Mouse (Mus musculus) embryonic facial prominence, embryonic 12.5 days (tissue): ENCODE results near the gene Trim10. TPM values are rescaled to one million over a fixed set of nuclear protein-coding genes. Genes with fewer than 3 reads are reported as not detected.
"Not testable (repeated sequence)": the region's sequence is repeated elsewhere in the genome, so short reads cannot be mapped to it uniquely, and the experiment has no call there.

Experiments used
- ATAC-seq: fragments of 200-750 bp; cut with Nextera tagmentation; 2 replicates; pipeline ENCODE4 v1.8.0; 2017; ENCODE audit not compliant: insufficient number of reproducible peaks, insufficient read depth, low FRiP score, low TSS enrichment
- H3K27ac ChIP-seq: fragments of 300-500 bp; sonication (generic); 2 replicates; pipeline ENCODE4 v1.5.1; 2016; ENCODE audit warnings: mild to moderate bottlenecking
- H3K27me3 ChIP-seq: fragments of 300-500 bp; sonication (generic); 2 replicates; pipeline ENCODE4 v1.6.1; 2016; ENCODE audit warnings: mild to moderate bottlenecking, moderate library complexity
- H3K36me3 ChIP-seq: fragments of 300-500 bp; sonication (generic); 2 replicates; pipeline ENCODE4 v1.6.1; 2016; ENCODE audit warnings: mild to moderate bottlenecking
- H3K4me1 ChIP-seq: fragments of 300-500 bp; sonication (generic); 2 replicates; pipeline ENCODE4 v1.6.1; 2016
- H3K4me2 ChIP-seq: fragments of 300-500 bp; sonication (generic); replicated peaks from 2 replicates; pipeline ENCODE4 v1.6.1; 2016; ENCODE audit warnings: mild to moderate bottlenecking, moderate library complexity
- H3K4me3 ChIP-seq: fragments of 300-500 bp; sonication (generic); 2 replicates; pipeline ENCODE4 v1.5.1; 2016; ENCODE audit warnings: mild to moderate bottlenecking
- H3K9ac ChIP-seq: fragments of 300-500 bp; sonication (generic); 2 replicates; pipeline ENCODE4 v1.6.1; 2016; ENCODE audit warnings: mild to moderate bottlenecking, moderate library complexity
- H3K9me3 ChIP-seq: fragments of 300-500 bp; sonication (generic); 2 replicates; pipeline ENCODE4 v1.6.1; 2016; ENCODE audit warnings: mild to moderate bottlenecking, moderate library complexity
- WGBS: fragments of 180-500 bp; shearing (Covaris S2); methylation state at CpG from one replicate; pipeline ENCODE4 v1.1.7; 2016; 5-methylcytosine and 5-hydroxymethylcytosine counted together
- polyA plus RNA-seq: library from polyadenylated mRNA; unstranded; fragments of >200 nt; fragmentation: Nextera tagmentation; extraction: Ambion mirVana; gene quantifications from 2 replicates; pipeline ENCODE4 v1.2.1, GENCODE M21; 2016

Trim10 gene
- polyA plus RNA-seq, result 6.6 and 7.2 TPM in 2 replicates

DNA sequence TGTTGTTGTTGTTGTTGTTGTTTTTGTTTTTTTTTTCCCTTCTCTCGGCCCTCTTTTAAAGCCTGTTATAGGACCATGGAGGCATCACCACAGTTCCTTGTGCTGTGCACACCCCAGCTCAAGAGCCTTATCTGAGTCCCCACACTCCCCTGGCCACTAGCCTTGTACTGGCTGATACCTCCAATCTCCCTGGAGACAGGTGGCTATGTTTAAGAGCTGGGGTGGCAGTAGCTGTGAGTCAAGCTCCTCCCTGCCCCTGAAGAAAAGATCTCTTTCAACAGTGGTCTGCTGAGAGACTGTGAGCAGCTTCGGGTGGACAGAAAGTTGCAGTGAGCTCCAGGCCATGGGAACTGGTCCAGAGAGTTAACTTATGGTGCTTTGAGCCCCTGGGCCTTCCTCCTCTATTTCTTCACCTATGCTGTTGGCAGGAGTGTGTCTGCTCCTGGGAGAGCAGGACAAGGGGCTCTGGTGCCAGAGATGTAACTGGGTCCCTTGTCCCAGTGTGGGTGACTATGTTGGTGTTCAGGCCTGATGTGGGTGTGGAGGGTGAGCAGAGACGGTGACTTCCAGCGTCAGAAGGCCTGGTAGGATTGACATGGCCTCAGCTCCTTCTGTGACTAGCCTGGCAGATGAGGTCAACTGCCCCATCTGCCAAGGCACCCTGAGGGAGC lies at the start of gene Trim10:
Trim10 (plus strand) TSS at position 291 of the 671 bp plus-strand sequence.
- no peaks in the 10 kb centered on the region for H3K9me3 ChIP-seq
- H3K9ac ChIP-seq, result no peak within 1 kb of the TSS
- H3K4me1 ChIP-seq, result no peaks in the 10 kb centered on the region
- no peaks in the 10 kb centered on the region for H3K36me3 ChIP-seq
- H3K4me2 ChIP-seq, result no peak within 1 kb of the TSS
- ATAC-seq, result no peak
- H3K4me3 ChIP-seq, result no peak within 1 kb of the TSS
- H3K27ac ChIP-seq, result no peak within 1 kb of the TSS
- peaks cover 23% of the 10 kb centered on the region for H3K27me3 ChIP-seq
- whole genome bisulfite sequencing, result 74% methylated on average over 4 of the region's 4 CpGs

GRCm38 (mm10) chr17:36824005-36824404 lies 45.4 kb upstream of the Trim10 start:
- no peak overlapping the region for H3K4me2 ChIP-seq
- no peak overlapping the region for H3K27ac ChIP-seq
- H3K4me1 ChIP-seq, result no peaks in the 10 kb centered on the region
- ATAC-seq, result no peak
- no peak overlapping the region for H3K9ac ChIP-seq
- no peak overlapping the region for H3K4me3 ChIP-seq
- no peaks in the 10 kb centered on the region for H3K9me3 ChIP-seq
- no peaks in the 10 kb centered on the region for H3K36me3 ChIP-seq
- no peaks in the 10 kb centered on the region for H3K27me3 ChIP-seq

DNA sequence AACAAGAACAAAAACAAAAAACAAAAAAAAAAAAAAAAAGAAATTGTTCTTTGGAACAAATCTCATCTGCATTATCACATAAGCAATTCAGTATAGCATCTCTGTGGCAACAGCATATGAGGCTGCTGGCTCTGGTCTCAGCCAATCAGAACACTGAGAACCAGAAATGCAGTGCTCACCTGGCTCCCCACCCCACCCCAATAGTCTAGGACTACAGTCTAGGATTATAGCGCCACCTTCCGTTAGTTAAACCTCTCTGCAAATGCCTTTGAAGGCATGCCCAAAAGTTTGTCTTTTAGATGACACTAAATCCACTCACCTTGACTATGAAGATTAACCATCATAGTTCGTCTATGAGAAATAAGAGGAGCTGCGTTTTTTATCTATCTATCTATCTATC lies 43.8 kb upstream of the Trim10 start:
- Histone ChIP-seq H3K36me3 (no peaks in the 10 kb centered on the region), H3K9ac (no peak overlapping the region), H3K27me3 (no peaks in the 10 kb centered on the region), H3K4me2 (no peak overlapping the region), H3K9me3 (no peaks in the 10 kb centered on the region), H3K27ac (no peak overlapping the region), H3K4me3 (no peak overlapping the region), H3K4me1 (no peaks in the 10 kb centered on the region)
- no peak for ATAC-seq
- 24% methylated on average over 4 of the region's 4 CpGs for WGBS

DNA sequence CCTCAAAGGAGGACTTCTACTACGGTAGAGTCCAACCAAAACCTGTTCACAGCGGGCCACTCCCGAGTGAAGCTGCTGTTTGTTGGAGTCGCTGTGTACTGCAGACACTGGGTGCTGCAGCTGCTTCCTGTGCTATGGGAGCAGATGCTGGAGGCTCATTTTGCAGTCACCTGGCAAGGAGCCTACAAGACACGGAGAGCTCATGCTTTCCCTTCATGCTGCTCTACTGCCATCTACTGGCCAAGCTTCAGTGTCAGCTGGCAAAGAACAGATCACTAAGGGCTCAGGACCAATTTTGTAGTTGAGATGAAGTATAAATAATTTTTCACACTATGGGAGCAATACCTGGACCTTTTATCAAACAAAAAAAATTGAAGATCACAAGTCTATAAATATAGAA lies 43.4 kb upstream of the Trim10 start:
- not testable (repeated sequence) for H3K27ac ChIP-seq, H3K9me3 ChIP-seq, H3K4me2 ChIP-seq, H3K4me3 ChIP-seq, H3K27me3 ChIP-seq, H3K36me3 ChIP-seq, H3K4me1 ChIP-seq, H3K9ac ChIP-seq
- ATAC-seq, result 0 out of 2 replicates have a peak, but pooled peaks have one; percentile 47
- WGBS, result 19% methylated on average over 5 of the region's 5 CpGs

DNA sequence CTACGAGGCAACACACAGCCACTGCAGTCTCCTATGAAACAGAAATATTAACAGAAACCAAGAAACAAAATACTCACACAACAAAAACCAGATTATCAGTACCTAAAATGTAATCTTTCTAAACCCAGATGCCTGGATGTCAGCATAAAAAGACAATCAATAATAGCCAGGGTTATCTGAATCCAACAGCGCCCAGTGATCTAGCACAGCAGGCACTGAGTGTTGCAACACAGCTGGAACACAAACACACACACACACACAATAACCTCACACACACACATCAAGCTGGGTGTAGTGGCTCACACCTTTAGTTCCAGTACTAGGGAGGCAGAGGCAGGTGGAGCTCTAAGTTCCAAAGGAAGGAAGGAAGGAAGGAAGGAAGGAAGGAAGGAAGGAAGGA lies 40.9 kb upstream of the Trim10 start:
- H3K9me3 ChIP-seq, result no peaks in the 10 kb centered on the region
- H3K9ac ChIP-seq, result no peak overlapping the region
- H3K27me3 ChIP-seq, result no peaks in the 10 kb centered on the region
- WGBS, result 90% methylated on average over 2 of the region's 2 CpGs
- H3K4me1 ChIP-seq, result no peaks in the 10 kb centered on the region
- H3K4me3 ChIP-seq, result no peak overlapping the region
- no peaks in the 10 kb centered on the region for H3K36me3 ChIP-seq
- no peak for ATAC-seq
- no peak overlapping the region for H3K27ac ChIP-seq
- H3K4me2 ChIP-seq, result no peak overlapping the region

DNA sequence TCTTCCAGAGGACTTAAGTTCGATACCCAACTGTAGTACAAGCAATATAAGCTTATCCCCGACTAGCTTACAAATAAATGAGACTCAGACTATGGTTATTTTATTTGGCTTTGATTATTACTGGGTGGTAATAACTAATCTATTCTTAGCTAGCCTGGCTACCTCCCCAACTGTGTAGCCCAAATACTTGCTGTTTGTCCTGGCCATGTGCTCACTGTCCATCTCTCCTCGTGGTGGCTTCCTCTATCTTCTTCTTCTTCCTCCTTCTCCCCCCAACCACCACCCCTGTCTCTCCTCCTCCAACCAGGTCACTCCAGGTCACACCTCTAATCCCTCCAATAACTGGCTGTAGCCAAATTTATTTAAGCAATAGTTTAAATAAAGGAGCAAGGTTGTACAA lies 38.9 kb upstream of the Trim10 start:
- Histone ChIP-seq H3K36me3 (no peaks in the 10 kb centered on the region), H3K27ac (no peak overlapping the region), H3K4me3 (no peak overlapping the region), H3K4me2 (no peak overlapping the region), H3K9ac (no peak overlapping the region), H3K4me1 (no peaks in the 10 kb centered on the region), H3K27me3 (no peaks in the 10 kb centered on the region), H3K9me3 (no peaks in the 10 kb centered on the region)
- 71% methylated on average over 3 of the region's 3 CpGs for WGBS
- no peak for ATAC-seq

GRCm38 (mm10) chr17:36832694-36833093 lies 36.7 kb upstream of the Trim10 start:
- no peak overlapping the region for H3K27ac ChIP-seq
- no peaks in the 10 kb centered on the region for H3K27me3 ChIP-seq
- ATAC-seq, result no peak
- WGBS, result 52% methylated on average over 4 of the region's 4 CpGs
- peaks cover 7% of the 10 kb centered on the region for H3K4me1 ChIP-seq
- H3K36me3 ChIP-seq, result no peaks in the 10 kb centered on the region
- H3K4me2 ChIP-seq, result no peak overlapping the region
- no peaks in the 10 kb centered on the region for H3K9me3 ChIP-seq
- no peak overlapping the region for H3K4me3 ChIP-seq
- no peak overlapping the region for H3K9ac ChIP-seq

DNA sequence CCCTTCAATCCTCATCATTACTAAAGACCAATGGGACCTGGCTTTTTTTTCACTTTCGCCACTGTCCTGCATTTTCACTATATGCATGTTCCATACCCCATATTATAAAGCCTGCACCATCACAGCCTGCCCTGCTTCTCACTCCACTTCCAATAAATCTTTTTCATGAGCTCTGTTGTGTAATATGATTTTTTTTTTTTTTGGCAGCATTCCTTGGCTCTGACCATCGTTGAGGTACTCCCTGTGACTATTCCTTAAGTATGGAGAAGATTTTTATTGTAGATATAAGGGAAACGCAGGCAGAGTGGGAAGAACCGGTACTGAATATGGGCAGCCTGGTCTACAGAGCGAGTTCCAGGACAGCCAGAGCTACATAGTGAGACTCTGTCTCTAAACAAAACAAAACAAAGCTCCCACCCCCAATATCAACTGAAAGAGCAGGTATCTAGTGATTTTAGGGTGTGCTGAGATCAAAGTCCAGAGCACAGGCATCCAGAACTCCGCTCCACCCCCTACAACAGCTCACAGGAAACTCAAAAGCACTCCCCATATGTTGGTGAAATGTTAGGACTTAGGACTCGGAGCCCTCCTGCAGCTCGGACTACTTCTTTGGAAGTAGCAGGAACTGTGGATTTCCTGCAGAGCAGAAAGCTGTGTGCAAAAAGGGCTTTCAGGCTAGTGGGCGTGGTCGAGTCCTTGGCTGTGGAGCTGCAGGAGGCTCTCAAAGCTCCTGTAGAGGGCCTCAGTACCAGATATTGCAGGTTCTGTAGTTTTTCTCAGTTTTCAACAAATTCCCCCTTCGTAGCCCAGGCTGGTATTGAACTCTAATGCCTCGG lies 33.6 kb upstream of the Trim10 start:
- Histone ChIP-seq H3K27ac (peak overlapping the region; percentile 90; the same call in 1 of the 2 replicates), H3K4me1 (peaks cover 7% of the 10 kb centered on the region), H3K9ac (no peak overlapping the region), H3K36me3 (no peaks in the 10 kb centered on the region), H3K4me3 (no peak overlapping the region), H3K27me3 (no peaks in the 10 kb centered on the region), H3K9me3 (no peaks in the 10 kb centered on the region), H3K4me2 (peak overlapping the region; percentile 60)
- WGBS, result 32% methylated on average over 12 of the region's 12 CpGs
- no peak for ATAC-seq

DNA sequence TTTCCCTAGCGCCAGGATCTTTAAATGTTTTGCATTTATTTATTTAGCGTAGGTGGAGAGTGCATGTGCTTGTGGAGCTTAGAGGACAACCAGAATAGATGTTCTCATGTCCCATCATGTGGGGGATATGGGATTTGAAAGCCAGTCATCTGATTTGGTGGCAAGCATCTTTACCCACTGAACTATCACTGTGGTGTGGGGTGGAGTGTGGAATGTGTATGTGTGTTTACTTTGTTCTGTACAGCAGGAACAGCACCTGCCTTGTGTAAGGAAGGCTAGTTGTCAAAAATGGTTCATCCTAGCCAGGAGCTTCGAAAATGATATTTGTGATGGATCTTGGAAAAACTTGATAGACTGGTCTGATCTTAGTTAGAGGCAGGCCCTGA lies 33.0 kb upstream of the Trim10 start:
- Histone ChIP-seq H3K4me2 (peak overlapping the region; percentile 60), H3K27me3 (no peaks in the 10 kb centered on the region), H3K4me1 (peaks cover 7% of the 10 kb centered on the region), H3K9me3 (no peaks in the 10 kb centered on the region), H3K36me3 (no peaks in the 10 kb centered on the region), H3K9ac (peak overlapping the region; percentile 75), H3K27ac (peak overlapping the region; percentile 90), H3K4me3 (peak overlapping the region; percentile 62)
- ATAC-seq, result peak; percentile 35; the same call in 1 of the 2 replicates
- 16% methylated on average over 3 of the region's 3 CpGs for WGBS

DNA sequence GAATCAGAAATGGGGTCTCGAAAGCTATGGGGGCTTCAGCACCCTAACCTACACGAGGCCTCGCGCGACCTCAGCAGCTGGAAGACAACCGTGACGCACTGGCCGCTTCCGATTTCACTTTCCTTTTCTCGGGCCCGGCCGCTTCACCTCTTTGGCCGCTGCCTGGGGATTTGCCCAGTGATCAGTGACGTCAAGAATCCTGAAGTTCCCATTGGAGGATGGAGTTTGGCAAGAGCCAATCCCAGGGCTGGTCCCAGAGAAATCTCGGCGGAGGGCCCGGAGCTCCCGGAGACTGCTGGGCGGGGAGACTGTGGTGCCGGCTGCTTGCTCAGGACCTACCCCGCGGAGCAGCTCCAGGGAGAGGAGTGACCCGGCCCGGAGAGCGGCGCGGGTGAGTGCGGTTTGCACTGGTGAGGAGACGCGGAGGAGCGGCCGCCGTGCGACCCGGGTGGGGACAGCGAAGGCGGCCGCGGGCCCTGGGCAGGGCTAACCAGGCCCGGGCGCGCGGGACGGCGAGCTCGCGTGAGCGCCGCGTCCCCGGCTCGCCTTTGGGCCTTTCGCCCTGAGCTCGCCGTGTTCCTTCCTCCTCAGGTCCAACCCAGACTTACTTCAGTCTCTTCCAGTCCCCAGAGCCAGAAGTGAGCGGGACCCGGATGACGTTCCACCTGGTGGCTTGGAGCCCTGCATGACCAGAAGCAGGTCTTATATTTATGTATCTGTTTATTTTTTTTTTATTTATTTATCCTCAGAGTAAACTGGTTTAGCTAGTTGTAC lies 32.3 kb upstream of the Trim10 start, which contains the start of gene Trim26:
Trim26 (plus strand) TSS at position 261 of the 774 bp plus-strand sequence.
- Histone ChIP-seq H3K9ac (peak within 1 kb of the TSS; percentile 75), H3K4me1 (peaks cover 7% of the 10 kb centered on the region), H3K9me3 (no peaks in the 10 kb centered on the region), H3K27ac (peak within 1 kb of the TSS; percentile 90), H3K27me3 (no peaks in the 10 kb centered on the region), H3K4me2 (peak within 1 kb of the TSS; percentile 60), H3K36me3 (no peaks in the 10 kb centered on the region), H3K4me3 (peak within 1 kb of the TSS; percentile 62)
- peak; percentile 98 for ATAC-seq
- 1% methylated on average over 58 of the region's 58 CpGs for WGBS

DNA sequence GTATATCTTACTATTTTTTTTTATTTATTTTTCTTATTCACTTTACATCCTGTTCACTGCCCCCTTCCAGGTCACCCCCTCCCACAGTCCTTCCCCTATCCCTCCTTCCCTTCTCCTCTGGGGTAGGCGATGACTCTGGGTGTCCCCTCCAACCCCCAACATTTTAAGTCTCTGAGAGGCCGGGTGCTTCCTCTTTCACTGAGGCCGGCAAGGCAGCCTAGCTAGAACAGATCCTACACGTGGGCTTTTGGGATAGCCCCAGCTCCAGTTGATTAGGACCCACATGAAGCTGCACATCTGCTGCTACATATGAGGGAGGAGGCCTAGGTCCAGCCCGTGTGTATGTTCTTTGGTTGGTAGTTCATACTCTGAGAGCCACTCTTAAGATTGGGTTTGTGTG lies 30.4 kb upstream of the Trim10 start:
- Histone ChIP-seq H3K4me1 (peaks cover 7% of the 10 kb centered on the region), H3K36me3 (no peaks in the 10 kb centered on the region), H3K4me3 (no peak overlapping the region), H3K9me3 (no peaks in the 10 kb centered on the region), H3K27ac (no peak overlapping the region), H3K27me3 (no peaks in the 10 kb centered on the region), H3K9ac (no peak overlapping the region), H3K4me2 (no peak overlapping the region)
- WGBS, result 82% methylated on average over 5 of the region's 5 CpGs
- no peak for ATAC-seq
